Mouse (Mus musculus) CD8-positive naive resting alpha-beta T cell, adult 57 days (primary cell): Measurements from ENCODE around the gene Triobp. TPM values are rescaled to one million over a fixed set of nuclear protein-coding genes. Genes with fewer than 3 reads are reported as not detected.

ENCODE experiments used
- total RNA-seq: library from RNA; stranded (reverse); gene quantifications from one replicate; pipeline ENCODE4 v1.2.4, GENCODE M21; 2023

The Triobp gene
- total RNA-seq = 28.5 TPM

DNA sequence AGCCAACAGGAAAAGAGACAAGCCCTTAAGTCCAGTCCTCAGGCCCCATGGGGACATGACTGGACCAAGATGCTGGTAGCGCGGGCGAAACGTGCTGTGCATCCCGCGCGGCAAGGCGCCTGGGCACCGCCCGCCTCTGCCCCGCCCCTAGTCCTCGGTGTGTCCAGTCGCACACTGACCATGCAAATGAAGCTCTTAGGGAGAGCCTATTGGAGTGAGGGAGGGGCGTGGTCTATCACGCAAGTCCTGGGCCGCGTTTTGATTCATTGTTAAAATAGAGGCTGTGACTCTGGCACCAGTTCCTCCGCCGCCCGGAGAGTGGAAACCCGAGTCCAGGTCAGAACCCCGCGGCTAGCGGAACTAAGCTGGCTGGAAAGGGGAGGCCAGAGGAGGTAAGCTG lies at the start of gene Triobp:
Gene Triobp (plus strand): TSS at position 68 of the 400 bp plus-strand sequence.

DNA sequence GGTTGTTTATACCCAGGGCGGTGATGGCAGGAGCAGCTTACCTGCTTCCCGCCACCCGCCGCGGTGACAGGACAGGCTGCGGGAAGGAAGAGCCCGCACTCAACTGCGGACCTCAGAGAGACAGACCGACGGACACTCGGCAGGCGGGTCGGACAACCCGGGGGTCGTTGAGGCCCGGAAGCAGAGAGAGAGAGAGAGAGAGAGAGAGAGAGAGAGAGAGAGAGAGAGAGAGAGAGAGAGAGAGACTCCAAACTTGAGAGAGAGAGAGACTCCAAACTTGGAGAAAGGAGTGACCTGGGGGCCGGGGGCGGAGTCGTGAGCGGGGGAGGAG lies 48.1 kb upstream of the Triobp start, which contains the start of gene Gm49510:
Gene Gm49510 (plus strand): TSS at position 259 of the 331 bp plus-strand sequence.

DNA sequence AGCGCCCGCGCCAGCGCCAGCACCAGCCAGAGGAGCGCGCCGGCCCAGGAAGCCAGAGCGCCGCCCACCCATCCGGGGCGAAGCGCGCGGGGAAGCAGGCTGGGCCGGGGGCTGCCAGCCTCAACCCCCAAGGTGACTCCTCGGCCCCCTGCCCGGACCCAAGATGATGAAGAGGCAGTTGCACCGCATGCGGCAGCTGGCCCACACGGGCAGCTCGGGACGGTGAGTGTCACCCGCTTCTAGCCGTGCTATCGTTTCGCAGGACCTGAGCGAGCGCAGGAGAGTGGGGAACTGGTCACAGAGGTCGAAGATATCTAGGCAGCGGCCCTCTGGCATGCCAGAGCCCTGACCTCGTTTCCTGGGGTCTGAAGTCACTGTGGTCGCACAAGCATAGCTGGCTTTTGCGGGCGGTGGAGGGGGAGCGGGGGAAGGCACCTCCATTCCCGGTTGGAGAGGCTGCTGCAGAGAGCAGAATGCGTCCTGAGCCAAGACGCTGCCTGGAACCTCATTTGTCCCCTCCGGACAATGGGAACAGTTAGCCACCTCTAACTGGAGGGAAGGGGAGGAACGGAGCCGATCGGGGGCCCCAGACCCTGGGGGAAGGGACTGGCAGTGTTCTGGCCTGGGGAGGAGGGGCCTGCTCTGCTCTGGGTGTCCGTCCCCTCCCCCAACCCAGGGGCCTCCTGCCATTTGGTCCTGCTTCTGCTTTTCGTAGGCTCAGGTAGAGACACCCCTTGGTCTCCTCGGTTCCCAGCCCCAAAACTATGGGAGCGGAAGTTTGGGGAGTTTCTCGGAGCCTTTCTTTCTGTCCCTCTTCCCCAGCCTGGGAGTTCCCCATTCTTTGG lies 47.6 kb upstream of the Triobp start, which contains the start of gene Sh3bp1:
Gene Sh3bp1 (plus strand): TSS at position 29 of the 845 bp plus-strand sequence.

DNA sequence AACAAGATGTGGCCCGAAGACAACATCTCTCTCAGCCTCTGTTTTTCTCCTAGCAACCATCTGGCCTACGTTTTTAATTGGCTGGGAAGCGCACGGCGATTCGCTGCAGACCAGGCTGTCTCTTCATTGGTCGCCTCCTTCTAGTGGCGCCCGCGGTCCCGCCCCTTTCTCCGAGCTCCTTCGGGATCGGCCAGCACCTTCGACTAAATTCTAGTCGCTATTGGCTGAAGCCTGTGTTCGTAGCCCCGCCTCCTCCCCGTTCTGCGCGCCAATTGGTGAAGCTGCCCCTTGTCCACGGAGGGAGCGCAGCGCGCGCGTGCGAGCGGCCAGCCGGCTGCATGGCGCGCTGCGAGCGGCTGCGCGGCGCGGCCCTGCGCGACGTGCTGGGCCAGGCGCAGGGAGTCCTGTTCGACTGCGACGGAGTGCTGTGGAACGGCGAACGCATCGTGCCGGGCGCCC lies 33.9 kb upstream of the Triobp start, which contains the start of gene Pdxp:
Gene Pdxp (plus strand): TSS at position 288 of the 459 bp plus-strand sequence.

DNA sequence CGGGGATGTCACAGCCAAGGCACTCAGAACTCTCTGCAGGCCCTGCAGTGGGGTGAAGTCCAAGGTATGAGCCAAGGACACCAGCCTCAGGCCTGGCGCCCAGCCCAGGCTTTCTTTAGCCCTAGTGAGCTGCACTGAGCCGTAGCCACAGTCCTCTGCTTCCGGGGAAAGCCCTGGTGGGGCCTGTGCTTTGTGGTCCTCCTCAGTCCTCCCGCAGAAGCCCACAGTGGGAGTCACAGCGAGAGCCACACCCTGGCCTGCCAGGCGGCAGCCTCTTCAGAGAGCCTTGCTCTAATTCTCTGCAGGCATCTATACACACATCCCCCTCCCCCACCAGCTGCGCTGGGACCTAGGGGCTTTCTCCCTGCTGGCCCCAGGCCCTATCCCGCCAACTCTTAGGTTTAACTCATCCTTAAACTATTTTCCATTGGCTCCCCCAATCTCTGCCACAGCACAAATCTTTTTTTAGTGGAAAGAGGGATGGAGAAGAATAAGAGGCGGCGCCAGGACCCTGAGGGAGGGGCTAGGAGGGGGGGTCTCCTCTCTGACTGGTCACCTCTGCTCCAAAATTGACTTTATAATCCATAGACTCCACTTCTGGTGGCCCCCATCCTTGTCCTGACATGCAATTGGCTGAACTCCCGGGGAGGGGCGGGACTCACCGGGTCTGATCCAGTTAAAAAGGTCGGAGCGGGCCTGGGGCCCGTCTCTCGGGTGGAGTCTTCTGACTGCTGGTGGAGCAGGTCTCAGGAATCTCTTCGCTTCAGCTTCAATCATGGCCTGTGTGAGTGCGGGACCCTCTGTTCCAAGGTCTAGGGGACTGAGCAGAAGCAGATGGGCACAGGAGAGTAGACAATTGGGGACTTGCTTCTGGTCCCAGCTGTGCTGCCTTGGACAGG lies 21.3 kb upstream of the Triobp start, which contains the start of gene Lgals1:
Gene Lgals1 (plus strand): TSS at position 705 of the 899 bp plus-strand sequence.

DNA sequence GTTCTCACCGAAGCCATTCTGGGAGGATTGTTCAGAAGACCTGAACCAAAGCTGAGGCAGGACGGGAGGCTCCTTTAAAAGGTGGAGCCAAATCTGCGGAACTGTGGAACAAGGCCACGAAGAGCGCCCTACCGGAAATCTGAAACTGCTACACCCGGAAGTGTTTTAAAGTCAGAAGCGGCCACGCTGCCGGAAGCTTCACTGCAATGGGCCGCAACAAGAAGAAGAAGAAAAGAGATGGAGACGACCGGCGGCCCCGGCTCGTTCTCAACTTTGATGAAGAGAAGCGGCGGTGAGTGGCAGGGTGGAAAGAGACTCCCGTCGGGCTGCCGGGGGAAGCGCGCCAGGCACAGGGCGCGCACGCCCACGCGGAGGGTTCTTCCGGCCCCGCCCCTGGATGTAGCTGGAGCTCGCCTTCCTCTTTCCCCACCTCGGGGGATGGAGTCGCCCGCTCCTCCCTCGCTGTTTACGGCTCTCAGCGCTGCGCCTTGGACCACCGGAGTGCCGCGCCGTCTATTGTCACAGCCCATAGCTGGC lies 12.7 kb upstream of the Triobp start, which contains the start of gene Nol12:
Gene Nol12 (plus strand): TSS at position 150 of the 537 bp plus-strand sequence.

DNA sequence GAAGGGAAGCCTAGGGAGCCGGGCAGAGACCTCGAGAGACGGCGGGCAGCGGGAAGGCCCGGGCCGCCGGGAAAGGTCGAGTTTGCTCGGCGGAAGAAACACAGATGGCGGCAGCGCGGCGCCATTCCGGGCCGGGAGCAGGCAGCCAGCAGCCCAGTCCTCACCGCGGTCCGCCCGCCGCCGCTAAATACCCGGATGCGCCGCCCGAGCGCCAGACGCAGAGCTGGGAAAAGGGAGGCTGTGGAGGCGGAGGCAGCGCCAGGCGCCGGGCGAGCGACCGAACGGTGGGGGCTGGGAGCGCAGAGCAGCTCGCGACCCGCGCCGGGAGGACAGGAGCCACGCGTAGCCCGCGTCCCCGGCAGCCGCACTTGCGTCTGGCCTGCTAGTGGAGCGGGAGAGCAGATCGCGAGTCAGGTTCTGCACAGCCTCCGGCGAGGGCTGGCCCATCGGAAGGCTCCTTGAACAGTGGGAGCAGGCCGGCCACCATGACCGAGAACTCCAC lies 80.8 kb downstream of the Triobp start, which contains the start of gene H1f0:
Gene H1f0 (plus strand): TSS at position 214 of the 502 bp plus-strand sequence.

DNA sequence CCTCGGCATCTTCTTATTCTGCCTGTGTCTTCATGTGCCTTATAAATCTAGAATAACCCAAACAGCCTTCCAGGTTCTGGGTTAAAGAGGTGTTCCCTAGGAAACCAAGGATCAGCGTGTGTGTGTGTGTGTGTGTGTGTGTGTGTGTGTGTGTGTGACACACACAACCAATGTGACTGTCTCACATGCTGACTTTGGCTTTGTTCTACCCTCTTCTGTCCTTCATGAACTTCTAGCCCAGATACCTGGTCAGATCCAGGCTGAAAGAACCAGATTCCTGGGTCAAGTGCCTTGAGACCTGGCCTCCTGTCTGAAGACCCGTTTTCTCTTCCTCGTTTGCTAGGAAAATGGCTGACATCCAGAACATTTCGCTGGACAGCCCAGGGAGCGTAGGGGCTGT lies 94.1 kb downstream of the Triobp start, which contains the start of gene Galr3:
Gene Galr3 (plus strand): TSS at position 301 of the 400 bp plus-strand sequence.

Other genes starting within 250 kb of the Triobp start
- not detected for gene Elfn2, start 229.0 kb upstream of the Triobp start, total RNA-seq
- 115 TPM for gene Mfng, start 174.2 kb upstream of the Triobp start, total RNA-seq
- gene Card10, start 144.7 kb upstream of the Triobp start, total RNA-seq = 0.21 TPM
- not detected for gene Cdc42ep1, start 105.1 kb upstream of the Triobp start, total RNA-seq
- gene Lgals2, start 92.2 kb upstream of the Triobp start, total RNA-seq = not detected
- 75.8 TPM for gene Gga1, start 70.5 kb upstream of the Triobp start, total RNA-seq
- 0.92 TPM for gene Gm49510, start 48.1 kb upstream of the Triobp start, total RNA-seq
- 215 TPM for gene Sh3bp1, start 48.0 kb upstream of the Triobp start, total RNA-seq
- 18.3 TPM for gene Pdxp, start 33.8 kb upstream of the Triobp start, total RNA-seq
- gene Lgals1, start 21.0 kb upstream of the Triobp start, total RNA-seq = 79.5 TPM
- 51.0 TPM for gene Nol12, start 12.8 kb upstream of the Triobp start, total RNA-seq
- 6.0 TPM for gene H1f0, start 80.7 kb downstream of the Triobp start, total RNA-seq
- not detected for gene Galr3, start 94.2 kb downstream of the Triobp start, total RNA-seq
- gene Ankrd54, start 115.2 kb downstream of the Triobp start, total RNA-seq = 33.9 TPM
- gene Eif3l, start 127.5 kb downstream of the Triobp start, total RNA-seq = 115 TPM
- 41.8 TPM for gene Micall1, start 161.2 kb downstream of the Triobp start, total RNA-seq
- 40.5 TPM for gene Polr2f, start 193.3 kb downstream of the Triobp start, total RNA-seq
- gene 1700088E04Rik, start 193.5 kb downstream of the Triobp start, total RNA-seq = not detected
- not detected for gene Sox10, start 217.5 kb downstream of the Triobp start, total RNA-seq